Mouse (Mus musculus) MEL (cell line): ENCODE measurements around the gene Defb36.

Experiments used
- EP300 ChIP-seq, 2 experiments: IDR thresholded peaks; 2 replicates each; pipeline ENCODE4 v1.6.1; 2011; ENCODE audit warnings: improper control_type of control experiment in 2 of 2, low read length in 2 of 2, low read depth in 1 of 2, mild to moderate bottlenecking in 1 of 2
- HCFC1 ChIP-seq: IDR thresholded peaks from 2 replicates; pipeline ENCODE4 v1.6.1; 2012; ENCODE audit warnings: low read depth, mild to moderate bottlenecking, inconsistent platforms, low read length, improper control_type of control experiment, moderate library complexity

DNA sequence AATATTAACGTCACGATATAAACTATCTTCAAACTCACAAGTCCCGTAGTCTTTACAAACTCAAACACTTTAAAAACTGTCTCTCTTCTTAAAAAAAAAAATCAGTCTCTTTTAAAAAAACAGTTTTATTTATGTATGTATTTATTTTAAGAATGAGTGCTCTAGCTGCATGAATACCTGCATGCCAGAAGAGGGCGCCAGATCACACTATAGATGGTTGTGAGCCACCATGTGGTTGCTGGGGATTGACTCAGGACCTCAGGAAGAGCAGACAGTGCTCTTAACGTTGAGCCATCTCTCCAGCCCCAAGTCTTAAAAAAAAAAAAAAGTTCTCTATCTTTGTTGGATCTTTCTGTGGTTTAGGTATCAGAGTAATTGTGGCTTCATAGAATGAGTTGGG is 13.2 kb downstream of the Defb36 start:
- TF ChIP-seq HCFC1 (no peak), EP300 (IDR thresholded peaks at IDR 0.05; ENCODE audit: low read depth in 1 of 2, low read length in 2 of 2) (no peak)
